ENCODE assay signal across 8 mouse cellular contexts in the genomic region with DNA sequence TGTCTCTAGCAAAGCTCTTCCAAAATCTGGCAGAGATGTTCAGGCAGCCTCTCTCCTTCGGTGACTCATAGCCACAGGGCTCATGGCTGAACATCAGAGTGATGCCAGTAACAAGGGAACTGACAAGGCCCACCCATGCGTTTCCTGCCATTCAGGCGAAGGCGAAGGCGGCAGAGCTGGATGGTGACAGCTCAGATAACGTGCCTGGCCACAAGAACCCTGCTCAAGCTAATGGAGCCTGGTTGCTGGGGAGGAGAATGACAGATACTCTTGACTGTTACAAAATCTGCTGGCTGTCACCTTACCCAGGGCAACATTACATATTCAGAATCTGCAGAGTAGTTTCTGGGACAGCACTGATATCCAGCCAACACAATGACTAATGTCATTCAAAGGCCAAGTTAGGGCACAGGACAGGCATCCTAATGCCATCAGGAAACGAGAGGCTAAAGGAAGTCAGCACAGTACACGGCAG. TPM values are rescaled to one million over a fixed set of nuclear protein-coding genes. Genes with fewer than 3 reads are reported as not detected.
DNase-seq lines count a peak whose midpoint lies in the region; ATAC-seq and TF ChIP-seq lines count a peak whose summit lies in the region.

No protein-coding gene starts in this region.

- no peak overlapping the region for H3K4me3 ChIP-seq in midbrain, postnatal 0 days (ENCODE audit: low read depth, low read length)
- H3K4me3 ChIP-seq in midbrain, embryonic 10.5 days, result no peak overlapping the region
- no peak overlapping the region for H3K4me3 ChIP-seq in heart, embryonic 14.5 days (ENCODE audit: control insufficient read depth in 1 of 2, insufficient read depth in 1 of 2, low read depth in 1 of 2, low read length in 2 of 2)
- H3K4me3 ChIP-seq in left cerebral cortex, adult 2 months, result no peak overlapping the region
- no peak overlapping the region for H3K4me3 ChIP-seq in hindbrain, embryonic 14.5 days (replicated peaks; ENCODE audit: low read length)

- TF ChIP-seq CTCF in midbrain, postnatal 0 days (IDR thresholded peaks at IDR 0.05), result no peak
- TF ChIP-seq CTCF in left cerebral cortex, adult 2 months (IDR thresholded peaks at IDR 0.05), result no peak

- no peak for ATAC-seq in midbrain, postnatal 0 days (ENCODE audit: low FRiP score)
- peak; percentile 75 for ATAC-seq in heart, embryonic 14.5 days (ENCODE audit: insufficient number of reproducible peaks, insufficient read depth, low FRiP score, low read depth)
- ATAC-seq in hindbrain, embryonic 14.5 days (ENCODE audit: low FRiP score), result no peak

- H3K9me3 ChIP-seq in midbrain, postnatal 0 days (ENCODE audit: low read length), result no peaks in the 10 kb centered on the region
- H3K9me3 ChIP-seq in midbrain, embryonic 10.5 days (replicated peaks), result no peaks in the 10 kb centered on the region
- no peaks in the 10 kb centered on the region for H3K9me3 ChIP-seq in heart, embryonic 14.5 days (ENCODE audit: control insufficient read depth, low read length)
- H3K9me3 ChIP-seq in hindbrain, embryonic 14.5 days (ENCODE audit: control insufficient read depth, low read length), result no peaks in the 10 kb centered on the region

- WGBS in midbrain, postnatal 0 days, result 58% methylated on average over 8 of the region's 8 CpGs
- WGBS in midbrain, embryonic 10.5 days, result 69% methylated on average over 8 of the region's 8 CpGs
- 4% methylated on average over 8 of the region's 8 CpGs for WGBS in heart, embryonic 14.5 days
- 63% methylated on average over 8 of the region's 8 CpGs for WGBS in hindbrain, embryonic 14.5 days

- H3K9ac ChIP-seq in midbrain, postnatal 0 days (replicated peaks; ENCODE audit: low read length, poor library complexity, severe bottlenecking), result no peak overlapping the region
- H3K9ac ChIP-seq in heart, embryonic 14.5 days (ENCODE audit: low read length), result no peak overlapping the region
- no peak overlapping the region for H3K9ac ChIP-seq in hindbrain, embryonic 14.5 days

- intact Hi-C loops in left cerebral cortex, adult 2 months (cut with DNase I), result no loop called here

- no peak overlapping the region for H3K27ac ChIP-seq in midbrain, postnatal 0 days (ENCODE audit: low read depth, low read length)
- H3K27ac ChIP-seq in midbrain, embryonic 10.5 days (replicated peaks), result no peak overlapping the region
- H3K27ac ChIP-seq in heart, embryonic 14.5 days (replicated peaks in 1 of 2; ENCODE audit: control insufficient read depth in 1 of 2, insufficient read depth in 1 of 2, low read depth in 2 of 2, low read length in 2 of 2), result peak overlapping the region; percentile 82
- H3K27ac ChIP-seq in left cerebral cortex, adult 2 months, result peak overlapping the region; percentile 44
- H3K27ac ChIP-seq in hindbrain, embryonic 14.5 days, result no peak overlapping the region

- H3K27me3 ChIP-seq in midbrain, postnatal 0 days (ENCODE audit: insufficient read depth, low read length), result no peaks in the 10 kb centered on the region
- H3K27me3 ChIP-seq in midbrain, embryonic 10.5 days (ENCODE audit: low read depth, poor library complexity, severe bottlenecking), result no peaks in the 10 kb centered on the region
- no peaks in the 10 kb centered on the region for H3K27me3 ChIP-seq in heart, embryonic 14.5 days (ENCODE audit: control insufficient read depth, insufficient read depth, low read length)
- no peaks in the 10 kb centered on the region for H3K27me3 ChIP-seq in hindbrain, embryonic 14.5 days (ENCODE audit: control insufficient read depth, insufficient read depth, low read length)

- no peaks in the 10 kb centered on the region for H3K36me3 ChIP-seq in midbrain, postnatal 0 days (ENCODE audit: insufficient read depth, low read length)
- peaks cover 2% of the 10 kb centered on the region; the same call in 1 of the 2 replicates for H3K36me3 ChIP-seq in midbrain, embryonic 10.5 days
- H3K36me3 ChIP-seq in heart, embryonic 14.5 days (ENCODE audit: control insufficient read depth, insufficient read depth, low read length), result no peaks in the 10 kb centered on the region
- no peaks in the 10 kb centered on the region for H3K36me3 ChIP-seq in hindbrain, embryonic 14.5 days (replicated peaks; ENCODE audit: control insufficient read depth, insufficient read depth)

- H3K4me2 ChIP-seq in midbrain, postnatal 0 days (ENCODE audit: low read depth, low read length, poor library complexity, severe bottlenecking), result no peak overlapping the region
- peak overlapping the region; percentile 21; the same call in 1 of the 2 replicates for H3K4me2 ChIP-seq in heart, embryonic 14.5 days (ENCODE audit: low read length)
- no peak overlapping the region for H3K4me2 ChIP-seq in hindbrain, embryonic 14.5 days (replicated peaks)

- no peaks in the 10 kb centered on the region for H3K4me1 ChIP-seq in midbrain, postnatal 0 days (ENCODE audit: insufficient read depth, low read length)
- peaks cover 11% of the 10 kb centered on the region; the same call in 1 of the 2 replicates for H3K4me1 ChIP-seq in midbrain, embryonic 10.5 days
- H3K4me1 ChIP-seq in heart, embryonic 14.5 days (ENCODE audit: control insufficient read depth in 2 of 2, insufficient read depth in 2 of 2, low read length in 2 of 2), result peaks cover 20 to 21% of the 10 kb centered on the region in 2 experiments
- no peaks in the 10 kb centered on the region for H3K4me1 ChIP-seq in hindbrain, embryonic 14.5 days (replicated peaks; ENCODE audit: control insufficient read depth, insufficient read depth, low read length)

- DNase-seq in midbrain, postnatal 0 days (ENCODE audit: low spot score), result peak; percentile 32
- no peak for DNase-seq in midbrain, embryonic 10.5 days (ENCODE audit: low spot score)
- DNase-seq in cerebellum, postnatal 10 days, result peak; percentile 59 to 68
- peak; percentile 35 to 67 for DNase-seq in left cerebral cortex, adult 2 months (ENCODE audit: extremely low spot score in 1 of 2, low spot score in 2 of 2)
- DNase-seq in right cerebral cortex, adult 2 months (ENCODE audit: low spot score in 2 of 2), result peak; percentile 52 to 65
- DNase-seq in thymus, postnatal 4 days, result no peak
- DNase-seq in hindbrain, embryonic 14.5 days (ENCODE audit: low spot score), result no peak

RNA-seq across cellular contexts. Expression of a gene that starts 11.9 kb away (rescaled TPM):
- 22.6 and 28.2 TPM in 2 replicates for total RNA-seq in midbrain, postnatal 0 days (2014; rRNA removed)
- 17.8 and 20.0 TPM in 2 replicates for polyA plus RNA-seq in midbrain, postnatal 0 days (2015; fragmentation: Nextera tagmentation; extraction: Ambion mirVana)
- 19.7 and 26.7 TPM in 2 replicates for polyA plus RNA-seq in midbrain, embryonic 10.5 days (2016; fragmentation: Nextera tagmentation; extraction: Ambion mirVana)
- polyA plus RNA-seq in heart, embryonic 14.5 days (2014; fragmentation: Nextera tagmentation; extraction: Ambion mirVana), result 25.8 and 29.9 TPM in 2 replicates
- 10 to 100 TPM; 13.9 to 16.7 TPM for total RNA-seq in left cerebral cortex, adult 2 months (2021)
- polyA plus RNA-seq in hindbrain, embryonic 14.5 days (2014; fragmentation: Nextera tagmentation; extraction: Ambion mirVana), result 17.4 and 18.3 TPM in 2 replicates

RNA-seq across cellular contexts. Expression of a gene that starts 12.3 kb away (rescaled TPM):
- total RNA-seq in midbrain, postnatal 0 days (2014; rRNA removed), result 45.7 and 52.2 TPM in 2 replicates
- polyA plus RNA-seq in midbrain, postnatal 0 days (2015; fragmentation: Nextera tagmentation; extraction: Ambion mirVana), result 71.1 and 76.0 TPM in 2 replicates
- 92.1 and 104 TPM in 2 replicates for polyA plus RNA-seq in midbrain, embryonic 10.5 days (2016; fragmentation: Nextera tagmentation; extraction: Ambion mirVana)
- 93.4 and 96.0 TPM in 2 replicates for polyA plus RNA-seq in heart, embryonic 14.5 days (2014; fragmentation: Nextera tagmentation; extraction: Ambion mirVana)
- total RNA-seq in left cerebral cortex, adult 2 months (2021), result 10 to 100 TPM; 45.3 to 46.2 TPM
- polyA plus RNA-seq in hindbrain, embryonic 14.5 days (2014; fragmentation: Nextera tagmentation; extraction: Ambion mirVana), result 71.3 and 74.9 TPM in 2 replicates

RNA-seq across cellular contexts. Expression of a gene that starts 44.5 kb away (rescaled TPM):
- 1.9 TPM in 2 replicates for total RNA-seq in midbrain, postnatal 0 days (2014; rRNA removed)
- polyA plus RNA-seq in midbrain, postnatal 0 days (2015; fragmentation: Nextera tagmentation; extraction: Ambion mirVana), result 0.59 and 0.77 TPM in 2 replicates
- polyA plus RNA-seq in midbrain, embryonic 10.5 days (2016; fragmentation: Nextera tagmentation; extraction: Ambion mirVana), result 0.10 and 0.11 TPM in 2 replicates
- 0.27 and 0.32 TPM in 2 replicates for polyA plus RNA-seq in heart, embryonic 14.5 days (2014; fragmentation: Nextera tagmentation; extraction: Ambion mirVana)
- total RNA-seq in left cerebral cortex, adult 2 months (2021), result 1 to 10 TPM; 2.1 to 2.2 TPM
- 0.47 and 0.51 TPM in 2 replicates for polyA plus RNA-seq in hindbrain, embryonic 14.5 days (2014; fragmentation: Nextera tagmentation; extraction: Ambion mirVana)

Comparison
In these comparisons a context has a peak if more than half of its experiments do, and no peak if none do; other contexts are left out.
1. DNase-seq: peak in midbrain, postnatal 0 days (single experiment), cerebellum, postnatal 10 days (2 of 2), left cerebral cortex, adult 2 months (2 of 2) and right cerebral cortex, adult 2 months (2 of 2); none in midbrain, embryonic 10.5 days (single experiment), thymus, postnatal 4 days (single experiment) and hindbrain, embryonic 14.5 days (single experiment).
2. H3K27ac ChIP-seq: peak in heart, embryonic 14.5 days (2 of 2) and left cerebral cortex, adult 2 months (single experiment); none in midbrain, postnatal 0 days (single experiment), midbrain, embryonic 10.5 days (single experiment) and hindbrain, embryonic 14.5 days (single experiment).